Mouse (Mus musculus) lung, postnatal 0 days (tissue): ENCODE measurements around the gene 5730455P16Rik.

Source experiments
- CTCF ChIP-seq: IDR thresholded peaks from 2 replicates; pipeline ENCODE4 v1.5.1; 2016; ENCODE audit warnings: antibody characterized with exemption, mild to moderate bottlenecking
- EP300 ChIP-seq: IDR thresholded peaks from 2 replicates; pipeline ENCODE4 v1.6.1; 2016; ENCODE audit warnings: antibody characterized with exemption, mild to moderate bottlenecking, control low read depth

- no peak for TF ChIP-seq CTCF
- no peak for TF ChIP-seq EP300
These were observed 46.9 kb upstream of the 5730455P16Rik start for GRCm38 (mm10) chr11:80424691-80425090.
